Mouse (Mus musculus) urinary bladder, postnatal 10 days (tissue): ENCODE results near the gene Nid2.
A peak's percentile ranks its signal among the peaks of the same experiment; 100 is the strongest.

Source experiments
- DNase-seq: peaks from one replicate; pipeline ENCODE4 v3.0.0; 2022; ENCODE audit warnings: low spot score

The Nid2 gene

GRCm38 (mm10) chr14:19785797-19786588, 34.9 kb downstream of the Nid2 start:
- no peak for DNase-seq

- no peak for DNase-seq
Observed at GRCm38 (mm10) chr14:19788443-19788842, 37.4 kb downstream of the Nid2 start.

- no peak for DNase-seq
Observed at GRCm38 (mm10) chr14:19794881-19795280, 43.8 kb downstream of the Nid2 start.

GRCm38 (mm10) chr14:19796541-19797304, 45.7 kb downstream of the Nid2 start:
- DNase-seq = no peak

- DNase-seq = no peak
Observed at GRCm38 (mm10) chr14:19800485-19800884, 49.4 kb downstream of the Nid2 start.

GRCm38 (mm10) chr14:19801474-19802215, 50.6 kb downstream of the Nid2 start:
- DNase-seq = no peak

GRCm38 (mm10) chr14:19803222-19803621, 52.2 kb downstream of the Nid2 start:
- DNase-seq = no peak

- DNase-seq = no peak
Observed at GRCm38 (mm10) chr14:19803623-19804022, 52.6 kb downstream of the Nid2 start.

GRCm38 (mm10) chr14:19807339-19807738, 56.3 kb downstream of the Nid2 start:
- DNase-seq = no peak

- no peak for DNase-seq
Observed at GRCm38 (mm10) chr14:19807858-19808257, 56.8 kb downstream of the Nid2 start.

- no peak for DNase-seq
Observed at GRCm38 (mm10) chr14:19809934-19810333, 58.9 kb downstream of the Nid2 start.

GRCm38 (mm10) chr14:19813061-19813460, 62.0 kb downstream of the Nid2 start:
- no peak for DNase-seq

- peak; percentile 55 for DNase-seq
Observed at GRCm38 (mm10) chr14:19817949-19818348, 66.9 kb downstream of the Nid2 start.

- no peak for DNase-seq
Observed at GRCm38 (mm10) chr14:19821686-19822085, 70.6 kb downstream of the Nid2 start.

GRCm38 (mm10) chr14:19823321-19824142, 72.5 kb downstream of the Nid2 start, which contains the start of gene Rtraf:
TSS of gene Rtraf (minus strand) at chr14:19823824.
- peak; percentile 80 for DNase-seq

GRCm38 (mm10) chr14:19825481-19825880, 74.4 kb downstream of the Nid2 start:
- no peak for DNase-seq

- no peak for DNase-seq
Observed at GRCm38 (mm10) chr14:19836289-19836688, 85.2 kb downstream of the Nid2 start.

- no peak for DNase-seq
Observed at GRCm38 (mm10) chr14:19839600-19840332, 88.7 kb downstream of the Nid2 start.

GRCm38 (mm10) chr14:19853471-19853870, 102.4 kb downstream of the Nid2 start:
- DNase-seq = no peak

- DNase-seq = no peak
Observed at GRCm38 (mm10) chr14:19858279-19858678, 107.2 kb downstream of the Nid2 start.
